Mouse (Mus musculus): ENCODE results near the gene Gtf3c2.

Gene Gtf3c2

DNA sequence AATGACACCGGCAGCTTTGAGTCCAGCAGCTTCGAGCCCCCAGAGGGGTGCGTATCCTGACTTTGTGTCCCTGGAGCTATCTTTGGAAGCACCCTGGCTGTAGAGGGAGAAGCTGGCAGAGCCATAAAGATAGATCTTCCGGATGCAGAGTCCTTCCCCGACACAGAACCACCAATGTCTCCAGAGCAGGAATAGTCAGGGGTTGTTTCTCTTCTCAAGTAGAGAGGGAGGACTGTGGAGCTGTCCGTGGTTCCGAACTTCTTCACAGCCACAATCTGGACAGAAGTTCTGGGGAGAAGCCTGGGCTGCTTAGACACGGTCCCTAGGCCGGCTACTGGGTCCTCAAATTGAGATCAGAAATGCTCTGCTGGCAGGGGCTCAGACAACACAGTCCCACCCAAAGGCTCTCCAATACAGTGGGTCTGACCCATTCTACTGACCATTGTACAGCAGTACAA, 40.9 kb downstream of the Gtf3c2 start:
- peak; percentile 24 for DNase-seq (ENCODE audit: extremely low spot score)

- DNase-seq (ENCODE audit: extremely low spot score): peak; percentile 19
Measured at GRCm38 (mm10) chr5:31138241-31138967, 41.5 kb downstream of the Gtf3c2 start, which contains the start of gene Ucn. Gene Ucn (minus strand): TSS chr5:31138829.

GRCm38 (mm10) chr5:31137658-31138057, 42.3 kb downstream of the Gtf3c2 start:
- DNase-seq (ENCODE audit: extremely low spot score): no peak

DNA sequence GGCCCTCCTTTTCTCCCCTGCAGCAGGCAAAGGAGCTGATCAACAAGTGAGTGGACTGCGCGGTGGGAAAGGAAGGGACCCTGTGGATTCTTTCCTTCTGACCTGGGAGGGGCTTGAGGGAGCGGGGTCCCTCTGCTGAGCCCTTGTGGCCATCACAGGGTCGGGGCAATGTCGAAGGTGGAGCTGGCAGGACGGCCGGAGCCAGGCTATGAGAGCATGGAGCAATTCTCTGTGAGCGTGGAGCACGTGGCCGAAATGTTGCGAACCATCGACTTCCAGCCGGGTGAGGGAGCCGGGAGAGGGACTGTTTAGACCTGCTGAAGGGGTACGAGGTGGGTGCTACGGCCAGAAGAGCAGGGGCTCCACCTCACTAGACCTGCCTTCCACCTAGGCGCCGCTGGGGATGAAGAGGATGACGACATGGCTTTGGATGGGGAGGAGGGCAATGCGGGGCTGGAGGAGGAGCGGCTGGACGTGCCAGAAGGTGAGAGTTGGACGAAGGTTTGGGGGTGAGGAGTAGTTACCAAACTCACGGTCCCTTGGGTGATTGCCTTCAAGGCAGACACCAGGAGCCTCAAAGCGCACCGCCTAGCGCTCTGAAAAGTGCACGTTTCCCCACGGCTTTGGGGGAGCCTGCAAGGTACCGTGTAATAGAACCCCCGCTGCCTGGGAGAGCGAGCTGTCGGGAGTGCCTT, 43.1 kb downstream of the Gtf3c2 start:
- peak; percentile 24 for DNase-seq (ENCODE audit: extremely low spot score)

GRCm38 (mm10) chr5:31126050-31126449, 53.9 kb downstream of the Gtf3c2 start:
- no peak for DNase-seq (ENCODE audit: extremely low spot score)

DNA sequence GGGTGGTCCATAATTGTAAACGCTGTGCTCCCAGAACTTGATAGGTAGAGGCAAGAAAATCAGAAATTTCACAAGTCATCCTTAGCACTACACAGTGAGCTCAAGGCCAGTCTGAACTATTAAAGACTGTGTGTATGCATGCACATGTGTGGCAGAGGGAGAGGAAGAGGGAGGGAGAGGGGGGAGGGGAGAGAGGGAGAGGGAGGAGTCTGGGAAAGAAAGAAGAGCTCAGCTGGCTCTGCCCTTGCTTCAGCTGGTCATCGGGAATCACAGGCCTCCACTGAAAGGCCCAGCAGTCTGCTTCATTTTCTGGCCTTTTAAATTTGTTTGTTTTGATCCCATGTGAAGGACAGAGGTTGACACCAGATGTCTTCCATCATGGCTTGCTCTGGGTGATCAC, 56.5 kb downstream of the Gtf3c2 start:
- DNase-seq (ENCODE audit: extremely low spot score): no peak

GRCm38 (mm10) chr5:31121111-31121510, 58.8 kb downstream of the Gtf3c2 start:
- no peak for DNase-seq (ENCODE audit: extremely low spot score)

GRCm38 (mm10) chr5:31116912-31117311, 63.0 kb downstream of the Gtf3c2 start:
- no peak for DNase-seq (ENCODE audit: extremely low spot score)

DNA sequence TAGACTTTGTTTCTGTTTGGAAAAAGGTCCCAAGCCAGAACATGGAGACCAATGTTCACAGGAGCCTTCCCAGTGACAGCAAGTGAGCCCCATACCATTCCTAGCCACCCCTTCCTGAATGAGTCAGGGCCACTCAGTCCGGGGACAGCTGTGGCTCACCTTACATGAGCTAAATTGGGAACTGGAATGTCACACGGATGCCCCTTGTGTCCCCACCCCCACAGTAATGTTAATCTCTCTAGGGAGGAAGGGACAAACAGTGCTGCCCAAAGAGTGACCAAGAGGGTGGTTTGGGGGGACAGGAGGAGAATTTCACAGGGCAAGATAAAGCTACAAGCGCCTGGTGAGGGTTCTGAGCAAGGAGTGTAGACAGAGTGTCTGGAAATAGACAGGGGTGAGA, 63.6 kb downstream of the Gtf3c2 start, which contains the start of gene Trim54:
Gene Trim54, plus strand, starts transcription at position 359 of the 400 bp plus-strand sequence.
- no peak for DNase-seq (ENCODE audit: extremely low spot score)

GRCm38 (mm10) chr5:31110781-31111180, 69.2 kb downstream of the Gtf3c2 start:
- DNase-seq (ENCODE audit: extremely low spot score): no peak

GRCm38 (mm10) chr5:31108000-31108490, 71.9 kb downstream of the Gtf3c2 start, which contains the start of gene Slc30a3:
Gene Slc30a3 (minus strand): TSS chr5:31108237.
- no peak for DNase-seq (ENCODE audit: extremely low spot score)

Measured in embryo, embryonic 9.5 days (tissue).